Mouse (Mus musculus) stomach, embryonic 15.5 days (tissue): ENCODE results near the gene Ptk7. TPM values are rescaled to one million over a fixed set of nuclear protein-coding genes. Genes with fewer than 3 reads are reported as not detected.

Source experiments
- ATAC-seq: fragments of 200-750 bp; cut with Nextera tagmentation; 2 replicates; pipeline ENCODE4 v1.8.0; 2017; ENCODE audit warnings: low read depth, moderate number of reproducible peaks, moderate TSS enrichment; ENCODE audit not compliant: insufficient read depth, low FRiP score
- H3K27ac ChIP-seq: fragments of 300-500 bp; sonication (generic); 2 replicates; pipeline ENCODE4 v1.5.1; 2015; ENCODE audit warnings: mild to moderate bottlenecking, inconsistent platforms
- H3K27me3 ChIP-seq: fragments of 300-500 bp; sonication (generic); replicated peaks from 2 replicates; pipeline ENCODE4 v1.6.1; 2015; ENCODE audit warnings: inconsistent platforms
- H3K36me3 ChIP-seq: fragments of 300-500 bp; sonication (generic); 2 replicates; pipeline ENCODE4 v1.6.1; 2015; ENCODE audit warnings: inconsistent platforms
- H3K4me1 ChIP-seq: fragments of 300-500 bp; sonication (generic); 2 replicates; pipeline ENCODE4 v1.6.1; 2015; ENCODE audit warnings: inconsistent platforms
- H3K4me2 ChIP-seq: fragments of 300-500 bp; sonication (generic); 2 replicates; pipeline ENCODE4 v1.6.1; 2015; ENCODE audit warnings: mild to moderate bottlenecking, inconsistent platforms
- H3K4me3 ChIP-seq: fragments of 300-500 bp; sonication (generic); replicated peaks from 2 replicates; pipeline ENCODE4 v1.5.1; 2015; ENCODE audit warnings: inconsistent platforms
- H3K9ac ChIP-seq: fragments of 300-500 bp; sonication (generic); 2 replicates; pipeline ENCODE4 v1.6.1; 2015; ENCODE audit warnings: inconsistent platforms
- H3K9me3 ChIP-seq: fragments of 300-500 bp; sonication (generic); 2 replicates; pipeline ENCODE4 v1.6.1; 2016; ENCODE audit warnings: inconsistent platforms
- WGBS: fragments of 180-500 bp; shearing (Covaris S2); methylation state at CpG from one replicate; pipeline ENCODE4 v1.1.7; 2015; 5-methylcytosine and 5-hydroxymethylcytosine counted together
- polyA plus RNA-seq: library from polyadenylated mRNA; unstranded; fragments of >200 nt; fragmentation: Nextera tagmentation; extraction: Ambion mirVana; gene quantifications from 2 replicates; pipeline ENCODE4 v1.2.1, GENCODE M21; 2015

The Ptk7 gene
- polyA plus RNA-seq, 1 experiment from 2014 or later, result 87.6 TPM

GRCm38 (mm10) chr17:46602212-46602611 lies 27.1 kb downstream of the Ptk7 start:
- peaks cover 2% of the 10 kb centered on the region; the same call in 1 of the 2 replicates for H3K4me1 ChIP-seq
- H3K36me3 ChIP-seq, result no peaks in the 10 kb centered on the region
- no peak overlapping the region for H3K4me2 ChIP-seq
- no peaks in the 10 kb centered on the region for H3K27me3 ChIP-seq
- no peak overlapping the region for H3K9ac ChIP-seq
- ATAC-seq, result peak; percentile 32; the same call in 1 of the 2 replicates
- H3K9me3 ChIP-seq, result no peaks in the 10 kb centered on the region
- H3K4me3 ChIP-seq, result no peak overlapping the region
- 49% methylated on average over 9 of the region's 9 CpGs for WGBS
- 0 out of 2 replicates have a peak overlapping the region, but pooled peaks have one; percentile 35 for H3K27ac ChIP-seq

GRCm38 (mm10) chr17:46600569-46600968 lies 28.7 kb downstream of the Ptk7 start:
- no peaks in the 10 kb centered on the region for H3K27me3 ChIP-seq
- H3K4me3 ChIP-seq, result no peak overlapping the region
- no peak for ATAC-seq
- no peak overlapping the region for H3K4me2 ChIP-seq
- no peak overlapping the region for H3K27ac ChIP-seq
- no peaks in the 10 kb centered on the region for H3K9me3 ChIP-seq
- peaks cover 2% of the 10 kb centered on the region; the same call in 1 of the 2 replicates for H3K4me1 ChIP-seq
- H3K36me3 ChIP-seq, result 0 out of 2 replicates have a peak, but pooled peaks cover 5% of the 10 kb centered on the region
- no peak overlapping the region for H3K9ac ChIP-seq
- WGBS, result 79% methylated on average over 2 of the region's 2 CpGs

- Histone ChIP-seq H3K27me3 (no peaks in the 10 kb centered on the region), H3K4me3 (no peak overlapping the region), H3K9me3 (no peaks in the 10 kb centered on the region), H3K36me3 (0 out of 2 replicates have a peak, but pooled peaks cover 5% of the 10 kb centered on the region), H3K27ac (no peak overlapping the region), H3K9ac (no peak overlapping the region), H3K4me1 (peaks cover 14% of the 10 kb centered on the region), H3K4me2 (no peak overlapping the region)
- WGBS, result 74% methylated on average over 4 of the region's 4 CpGs
- ATAC-seq, result no peak
Measured at GRCm38 (mm10) chr17:46598963-46599362, 30.3 kb downstream of the Ptk7 start.

GRCm38 (mm10) chr17:46597956-46598355 lies 31.3 kb downstream of the Ptk7 start:
- Histone ChIP-seq H3K9ac (no peak overlapping the region), H3K36me3 (0 out of 2 replicates have a peak, but pooled peaks cover 5% of the 10 kb centered on the region), H3K4me2 (no peak overlapping the region), H3K27ac (no peak overlapping the region), H3K27me3 (no peaks in the 10 kb centered on the region), H3K4me1 (peaks cover 22% of the 10 kb centered on the region), H3K4me3 (no peak overlapping the region), H3K9me3 (no peaks in the 10 kb centered on the region)
- no peak for ATAC-seq
- 77% methylated on average over 11 of the region's 11 CpGs for whole genome bisulfite sequencing

GRCm38 (mm10) chr17:46595336-46595735 lies 34.0 kb downstream of the Ptk7 start:
- peak overlapping the region; percentile 64; the same call in 1 of the 2 replicates for H3K27ac ChIP-seq
- H3K4me1 ChIP-seq, result peaks cover 25% of the 10 kb centered on the region
- WGBS, result 81% methylated on average over 6 of the region's 6 CpGs
- no peaks in the 10 kb centered on the region for H3K27me3 ChIP-seq
- H3K9me3 ChIP-seq, result no peaks in the 10 kb centered on the region
- H3K36me3 ChIP-seq, result peaks cover 8% of the 10 kb centered on the region; the same call in 1 of the 2 replicates
- ATAC-seq, result no peak
- no peak overlapping the region for H3K4me2 ChIP-seq
- H3K9ac ChIP-seq, result no peak overlapping the region
- H3K4me3 ChIP-seq, result no peak overlapping the region

- Histone ChIP-seq H3K4me2 (no peak overlapping the region), H3K4me1 (peaks cover 26% of the 10 kb centered on the region), H3K27ac (peak overlapping the region; percentile 64), H3K27me3 (no peaks in the 10 kb centered on the region), H3K4me3 (no peak overlapping the region), H3K36me3 (peaks cover 16% of the 10 kb centered on the region; the same call in 1 of the 2 replicates), H3K9ac (no peak overlapping the region), H3K9me3 (no peaks in the 10 kb centered on the region)
- 32% methylated on average over 9 of the region's 9 CpGs for WGBS
- peak; percentile 12; the same call in 1 of the 2 replicates for ATAC-seq
Measured at GRCm38 (mm10) chr17:46594606-46595005, 34.7 kb downstream of the Ptk7 start.

- Histone ChIP-seq H3K27me3 (no peaks in the 10 kb centered on the region), H3K36me3 (peaks cover 21% of the 10 kb centered on the region), H3K9me3 (no peaks in the 10 kb centered on the region), H3K4me2 (no peak overlapping the region), H3K4me3 (no peak overlapping the region), H3K4me1 (peaks cover 28% of the 10 kb centered on the region), H3K9ac (no peak overlapping the region), H3K27ac (peak overlapping the region; percentile 21; the same call in 1 of the 2 replicates)
- WGBS, result 87% methylated on average over 4 of the region's 4 CpGs
- no peak for ATAC-seq
Measured at GRCm38 (mm10) chr17:46593124-46593523, 36.2 kb downstream of the Ptk7 start.

- WGBS, result 72% methylated on average over 19 of the region's 19 CpGs
- Histone ChIP-seq H3K27me3 (no peaks in the 10 kb centered on the region), H3K4me3 (no peak overlapping the region), H3K27ac (peak overlapping the region; percentile 68; the same call in 1 of the 2 replicates), H3K36me3 (peaks cover 20% of the 10 kb centered on the region), H3K9me3 (no peaks in the 10 kb centered on the region), H3K9ac (no peak overlapping the region), H3K4me1 (peaks cover 28% of the 10 kb centered on the region), H3K4me2 (no peak overlapping the region)
- peak; percentile 12; the same call in 1 of the 2 replicates for ATAC-seq
Measured at GRCm38 (mm10) chr17:46591406-46591805, 37.9 kb downstream of the Ptk7 start.

GRCm38 (mm10) chr17:46590439-46590838 lies 38.9 kb downstream of the Ptk7 start:
- Histone ChIP-seq H3K4me1 (peaks cover 28% of the 10 kb centered on the region), H3K9ac (no peak overlapping the region), H3K9me3 (no peaks in the 10 kb centered on the region), H3K27me3 (no peaks in the 10 kb centered on the region), H3K27ac (peak overlapping the region; percentile 68), H3K4me2 (no peak overlapping the region), H3K4me3 (no peak overlapping the region), H3K36me3 (peaks cover 24% of the 10 kb centered on the region)
- ATAC-seq, result peak; percentile 58
- WGBS, result 65% methylated on average over 7 of the region's 7 CpGs

- Histone ChIP-seq H3K4me2 (no peak overlapping the region), H3K27ac (peak overlapping the region; percentile 68), H3K9ac (no peak overlapping the region), H3K4me3 (no peak overlapping the region), H3K27me3 (no peaks in the 10 kb centered on the region), H3K9me3 (no peaks in the 10 kb centered on the region), H3K4me1 (peaks cover 22% of the 10 kb centered on the region), H3K36me3 (peaks cover 24% of the 10 kb centered on the region)
- WGBS, result 87% methylated on average over 16 of the region's 16 CpGs
- peak; percentile 27; the same call in 1 of the 2 replicates for ATAC-seq
Measured at GRCm38 (mm10) chr17:46589635-46590314, 39.5 kb downstream of the Ptk7 start.

GRCm38 (mm10) chr17:46588913-46589312 lies 40.4 kb downstream of the Ptk7 start:
- H3K27me3 ChIP-seq, result no peaks in the 10 kb centered on the region
- no peak overlapping the region for H3K4me3 ChIP-seq
- 90% methylated on average over 6 of the region's 6 CpGs for WGBS
- H3K27ac ChIP-seq, result no peak overlapping the region
- no peak for ATAC-seq
- no peaks in the 10 kb centered on the region for H3K9me3 ChIP-seq
- no peak overlapping the region for H3K9ac ChIP-seq
- H3K4me1 ChIP-seq, result peaks cover 16% of the 10 kb centered on the region; the same call in 1 of the 2 replicates
- no peak overlapping the region for H3K4me2 ChIP-seq
- peaks cover 24% of the 10 kb centered on the region for H3K36me3 ChIP-seq

GRCm38 (mm10) chr17:46588173-46588572 lies 41.1 kb downstream of the Ptk7 start:
- Histone ChIP-seq H3K4me3 (no peak overlapping the region), H3K4me1 (peaks cover 10% of the 10 kb centered on the region; the same call in 1 of the 2 replicates), H3K4me2 (no peak overlapping the region), H3K27me3 (no peaks in the 10 kb centered on the region), H3K9ac (no peak overlapping the region), H3K9me3 (no peaks in the 10 kb centered on the region), H3K36me3 (peaks cover 24% of the 10 kb centered on the region), H3K27ac (no peak overlapping the region)
- WGBS, result 72% methylated on average over 9 of the region's 9 CpGs
- ATAC-seq, result no peak
